Comparison of ENCODE assay signal across 10 mouse cellular contexts in genomic region chr8:57409779-57410472, GRCm38 (mm10). TPM values are rescaled to one million over a fixed set of nuclear protein-coding genes. Genes with fewer than 3 reads are reported as not detected.
DNase-seq lines count a peak whose midpoint lies in the region; ATAC-seq and TF ChIP-seq lines count a peak whose summit lies in the region.
"Had no signal": no experiment of that assay in that cellular context is flagged by ENCODE, and none has a peak within 500 bp of the region (broad histone marks: within the 10 kb centered on the region; RNA-seq: fewer than 3 reads in every experiment).

No protein-coding gene starts in this region.

- H3K36me3 ChIP-seq in kidney, postnatal 0 days (ENCODE audit: insufficient read depth, low read length): no peaks in the 10 kb centered on the region
- no peaks in the 10 kb centered on the region for H3K36me3 ChIP-seq in forebrain, embryonic 10.5 days (replicated peaks)
- H3K36me3 ChIP-seq in intestine, embryonic 15.5 days: no peaks in the 10 kb centered on the region
- no peaks in the 10 kb centered on the region for H3K36me3 ChIP-seq in neural tube, embryonic 15.5 days

- H3K9me3 ChIP-seq in kidney, postnatal 0 days (replicated peaks; ENCODE audit: low read length): no peaks in the 10 kb centered on the region
- H3K9me3 ChIP-seq in forebrain, embryonic 10.5 days: no peaks in the 10 kb centered on the region
- no peaks in the 10 kb centered on the region for H3K9me3 ChIP-seq in intestine, embryonic 15.5 days
- H3K9me3 ChIP-seq in neural tube, embryonic 15.5 days (replicated peaks): no peaks in the 10 kb centered on the region

- WGBS in kidney, postnatal 0 days: 27% methylated on average over 15 of the region's 15 CpGs
- 14% methylated on average over 15 of the region's 15 CpGs for WGBS in forebrain, embryonic 10.5 days
- 26% methylated on average over 15 of the region's 15 CpGs for WGBS in intestine, embryonic 15.5 days
- WGBS in neural tube, embryonic 15.5 days: 24% methylated on average over 15 of the region's 15 CpGs

- 0 out of 2 replicates have a peak, but pooled peaks cover 6% of the 10 kb centered on the region for H3K27me3 ChIP-seq in kidney, postnatal 0 days (ENCODE audit: insufficient read depth, low read length)
- H3K27me3 ChIP-seq in forebrain, embryonic 10.5 days (ENCODE audit: poor library complexity, severe bottlenecking): peaks cover 67% of the 10 kb centered on the region
- 0 out of 2 replicates have a peak, but pooled peaks cover 4% of the 10 kb centered on the region for H3K27me3 ChIP-seq in intestine, embryonic 15.5 days (replicated peaks)
- H3K27me3 ChIP-seq in neural tube, embryonic 15.5 days (replicated peaks): peaks cover 13% of the 10 kb centered on the region; the same call in 1 of the 2 replicates

- H3K4me2 ChIP-seq in kidney, postnatal 0 days (ENCODE audit: low read length): peak overlapping the region; percentile 37
- H3K4me2 ChIP-seq in intestine, embryonic 15.5 days (replicated peaks): peak overlapping the region; percentile 55
- peak overlapping the region; percentile 50 for H3K4me2 ChIP-seq in neural tube, embryonic 15.5 days

- no peak for DNase-seq in kidney, postnatal 0 days (ENCODE audit: low spot score)
- DNase-seq in kidney, adult 9 months: no peak
- DNase-seq in forebrain, embryonic 10.5 days (ENCODE audit: extremely low spot score, low spot score): no peak
- no peak for DNase-seq in adrenal gland, adult 2 months
- no peak for DNase-seq in testis, postnatal 14 days (ENCODE audit: low spot score)
- no peak for DNase-seq in cerebellum, postnatal 14 days
- DNase-seq: lung, postnatal 4 days had no signal

- no peak for TF ChIP-seq CTCF in kidney, postnatal 0 days (IDR thresholded peaks at IDR 0.05; ENCODE audit: low read depth)

- H3K4me1 ChIP-seq in kidney, postnatal 0 days (replicated peaks; ENCODE audit: insufficient read depth, low read length): no peaks in the 10 kb centered on the region
- H3K4me1 ChIP-seq in forebrain, embryonic 10.5 days: peaks cover 28% of the 10 kb centered on the region
- no peaks in the 10 kb centered on the region for H3K4me1 ChIP-seq in intestine, embryonic 15.5 days (replicated peaks)
- H3K4me1 ChIP-seq in neural tube, embryonic 15.5 days: peaks cover 11% of the 10 kb centered on the region

- ATAC-seq in kidney, postnatal 0 days (replicated peaks; ENCODE audit: low FRiP score, low read depth): no peak; the same call in 1 of the 2 replicates
- peak; percentile 84 for ATAC-seq in intestine, embryonic 15.5 days
- no peak for ATAC-seq in neural tube, embryonic 15.5 days (ENCODE audit: low FRiP score)

- no peak overlapping the region for H3K9ac ChIP-seq in kidney, postnatal 0 days (ENCODE audit: low read depth, low read length)
- no peak overlapping the region for H3K9ac ChIP-seq in intestine, embryonic 15.5 days
- H3K9ac ChIP-seq in neural tube, embryonic 15.5 days (replicated peaks): no peak overlapping the region

- H3K27ac ChIP-seq in kidney, postnatal 0 days: no peak overlapping the region
- no peak overlapping the region for H3K27ac ChIP-seq in forebrain, embryonic 10.5 days
- 0 out of 2 replicates have a peak overlapping the region, but pooled peaks have one; percentile 2 for H3K27ac ChIP-seq in intestine, embryonic 15.5 days
- H3K27ac ChIP-seq in neural tube, embryonic 15.5 days (replicated peaks): no peak overlapping the region

- no peak overlapping the region for H3K4me3 ChIP-seq in kidney, postnatal 0 days (replicated peaks; ENCODE audit: low read depth, low read length)
- peak overlapping the region; percentile 42 for H3K4me3 ChIP-seq in forebrain, embryonic 10.5 days
- peak overlapping the region; percentile 18 for H3K4me3 ChIP-seq in intestine, embryonic 15.5 days (replicated peaks)
- H3K4me3 ChIP-seq in neural tube, embryonic 15.5 days (replicated peaks): peak overlapping the region; percentile 20

RNA-seq across cellular contexts. Expression of gene Scrg1, which starts 45.8 kb away (rescaled TPM):
- polyA plus RNA-seq in kidney, postnatal 0 days (2015; fragmentation: Nextera tagmentation; extraction: Ambion mirVana): not detected in 2 replicates
- polyA plus RNA-seq in forebrain, embryonic 10.5 days (2016; fragmentation: Nextera tagmentation; extraction: Ambion mirVana): not detected in 2 replicates
- 0.21 and 0.25 TPM in 2 replicates for polyA plus RNA-seq in intestine, embryonic 15.5 days (2015; fragmentation: Nextera tagmentation; extraction: Ambion mirVana)
- 12.5 and 13.0 TPM in 2 replicates for polyA plus RNA-seq in neural tube, embryonic 15.5 days (2015; fragmentation: Nextera tagmentation; extraction: Ambion mirVana)
- total RNA-seq in adrenal gland, adult 2 months (2021): under 1 TPM in 1 of 2 experiments, not detected in 1; 0.45 TPM
- 0.22 TPM in 1 of 2 replicates, not detected in the other for polyA plus RNA-seq in adrenal gland, adult 2 months (2012; rRNA removed)
- total RNA-seq: MEL had no signal

Comparison
In these comparisons a context has a peak if more than half of its experiments do, and no peak if none do; other contexts are left out.
1. RNA of gene Scrg1, which starts 45.8 kb away (polyA plus RNA-seq): 12.5 to 13.0 TPM in neural tube, embryonic 15.5 days; 0.21 to 0.25 TPM in intestine, embryonic 15.5 days, not detected in kidney, postnatal 0 days, not detected in forebrain, embryonic 10.5 days and 0.22 TPM in adrenal gland, adult 2 months; every median in the first group is over 10 times any median in the second.
2. Peak in every context shown above with its lines, with median percentiles within 50 percentile points of each other: H3K4me2 ChIP-seq.